Mouse (Mus musculus) limb, embryonic 10.5 days (tissue): ENCODE measurements around the gene Hepacam2. TPM values are rescaled to one million over a fixed set of nuclear protein-coding genes. Genes with fewer than 3 reads are reported as not detected.
A peak's percentile ranks its signal among the peaks of the same experiment; 100 is the strongest.

Experiments used
- DNase-seq: peaks from one replicate; pipeline ENCODE4 v3.0.0-alpha.2; 2017; ENCODE audit warnings: low spot score
- H3K27ac ChIP-seq: fragments of 300-500 bp; sonication (generic); 2 replicates; pipeline ENCODE4 v1.5.1; 2016; ENCODE audit warnings: mild to moderate bottlenecking
- H3K27me3 ChIP-seq: fragments of 300-500 bp; sonication (generic); 2 replicates; pipeline ENCODE4 v1.6.1; 2016; ENCODE audit warnings: low read depth, mild to moderate bottlenecking; ENCODE audit not compliant: poor library complexity, severe bottlenecking
- H3K36me3 ChIP-seq: fragments of 300-500 bp; sonication (generic); 2 replicates; pipeline ENCODE4 v1.6.1; 2016; ENCODE audit warnings: mild to moderate bottlenecking, moderate library complexity
- H3K4me1 ChIP-seq: fragments of 300-500 bp; sonication (generic); 2 replicates; pipeline ENCODE4 v1.6.1; 2016
- H3K4me3 ChIP-seq: fragments of 300-500 bp; sonication (generic); 2 replicates; pipeline ENCODE4 v1.5.1; 2016; ENCODE audit warnings: mild to moderate bottlenecking, moderate library complexity
- H3K9me3 ChIP-seq: fragments of 300-500 bp; sonication (generic); replicated peaks from 2 replicates; pipeline ENCODE4 v1.6.1; 2016; ENCODE audit warnings: mild to moderate bottlenecking
- WGBS: fragments of 180-500 bp; shearing (Covaris S2); methylation state at CpG from one replicate; pipeline ENCODE4 v1.1.7; 2016; 5-methylcytosine and 5-hydroxymethylcytosine counted together
- polyA plus RNA-seq: library from polyadenylated mRNA; unstranded; fragments of >200 nt; fragmentation: Nextera tagmentation; extraction: Ambion mirVana; gene quantifications from 2 replicates; pipeline ENCODE4 v1.2.1, GENCODE M21; 2016

The Hepacam2 gene
- polyA plus RNA-seq, 1 experiment from 2014 or later: 0.19 TPM

GRCm38 (mm10) chr6:3505289-3505688 is 7.2 kb upstream of the Hepacam2 start:
- Histone ChIP-seq H3K27ac (no peak overlapping the region), H3K4me1 (no peaks in the 10 kb centered on the region), H3K27me3 (no peaks in the 10 kb centered on the region), H3K4me3 (no peak overlapping the region), H3K36me3 (no peaks in the 10 kb centered on the region), H3K9me3 (no peaks in the 10 kb centered on the region)
- DNase-seq: no peak
- WGBS: 78% methylated on average over 5 of the region's 5 CpGs

- Histone ChIP-seq H3K4me1 (peaks cover 4% of the 10 kb centered on the region; the same call in 1 of the 2 replicates), H3K9me3 (no peaks in the 10 kb centered on the region), H3K27ac (no peak overlapping the region), H3K27me3 (no peaks in the 10 kb centered on the region), H3K4me3 (no peak overlapping the region), H3K36me3 (no peaks in the 10 kb centered on the region)
- WGBS: 95% methylated on average over 3 of the region's 3 CpGs
- DNase-seq: no peak
These were observed 2.2 kb upstream of the Hepacam2 start for GRCm38 (mm10) chr6:3500286-3500685.

GRCm38 (mm10) chr6:3496210-3496609 is 1.9 kb downstream of the Hepacam2 start:
- DNase-seq: no peak
- H3K36me3 ChIP-seq: no peaks in the 10 kb centered on the region
- no peak overlapping the region for H3K27ac ChIP-seq
- WGBS: 7% methylated on average over 2 of the region's 2 CpGs
- H3K4me3 ChIP-seq: no peak overlapping the region
- H3K27me3 ChIP-seq: no peaks in the 10 kb centered on the region
- no peaks in the 10 kb centered on the region for H3K9me3 ChIP-seq
- H3K4me1 ChIP-seq: peaks cover 4% of the 10 kb centered on the region; the same call in 1 of the 2 replicates

- no peaks in the 10 kb centered on the region for H3K36me3 ChIP-seq
- no peaks in the 10 kb centered on the region for H3K27me3 ChIP-seq
- no peak for DNase-seq
- 87% methylated on average over 5 of the region's 5 CpGs for WGBS
- no peak overlapping the region for H3K4me3 ChIP-seq
- no peaks in the 10 kb centered on the region for H3K9me3 ChIP-seq
- H3K27ac ChIP-seq: no peak overlapping the region
- peaks cover 4% of the 10 kb centered on the region; the same call in 1 of the 2 replicates for H3K4me1 ChIP-seq
These were observed 3.8 kb downstream of the Hepacam2 start for GRCm38 (mm10) chr6:3494285-3494684.

- Histone ChIP-seq H3K9me3 (no peaks in the 10 kb centered on the region), H3K36me3 (no peaks in the 10 kb centered on the region), H3K27me3 (no peaks in the 10 kb centered on the region), H3K4me1 (no peaks in the 10 kb centered on the region), H3K4me3 (no peak overlapping the region), H3K27ac (no peak overlapping the region)
- WGBS: 94% methylated on average over 1 of the region's 1 CpGs
- no peak for DNase-seq
These were observed 10.7 kb downstream of the Hepacam2 start for GRCm38 (mm10) chr6:3487355-3487754.

GRCm38 (mm10) chr6:3485133-3485532 is 13.0 kb downstream of the Hepacam2 start:
- Histone ChIP-seq H3K36me3 (no peaks in the 10 kb centered on the region), H3K27ac (no peak overlapping the region), H3K27me3 (no peaks in the 10 kb centered on the region), H3K4me3 (no peak overlapping the region), H3K9me3 (no peaks in the 10 kb centered on the region), H3K4me1 (no peaks in the 10 kb centered on the region)
- WGBS: 89% methylated on average over 3 of the region's 3 CpGs
- DNase-seq: no peak

GRCm38 (mm10) chr6:3481705-3482104 is 16.4 kb downstream of the Hepacam2 start:
- DNase-seq: no peak
- WGBS: 85% methylated on average over 3 of the region's 3 CpGs
- H3K27me3 ChIP-seq: no peaks in the 10 kb centered on the region
- H3K9me3 ChIP-seq: no peaks in the 10 kb centered on the region
- no peaks in the 10 kb centered on the region for H3K4me1 ChIP-seq
- no peaks in the 10 kb centered on the region for H3K36me3 ChIP-seq
- no peak overlapping the region for H3K4me3 ChIP-seq
- H3K27ac ChIP-seq: no peak overlapping the region

GRCm38 (mm10) chr6:3479853-3480252 is 18.2 kb downstream of the Hepacam2 start:
- no peaks in the 10 kb centered on the region for H3K36me3 ChIP-seq
- H3K27ac ChIP-seq: no peak overlapping the region
- WGBS: 69% methylated on average over 5 of the region's 5 CpGs
- no peak for DNase-seq
- no peaks in the 10 kb centered on the region for H3K9me3 ChIP-seq
- no peaks in the 10 kb centered on the region for H3K4me1 ChIP-seq
- H3K27me3 ChIP-seq: no peaks in the 10 kb centered on the region
- no peak overlapping the region for H3K4me3 ChIP-seq

GRCm38 (mm10) chr6:3476299-3476698 is 21.8 kb downstream of the Hepacam2 start:
- no peaks in the 10 kb centered on the region for H3K9me3 ChIP-seq
- no peak overlapping the region for H3K4me3 ChIP-seq
- DNase-seq: no peak
- H3K27ac ChIP-seq: no peak overlapping the region
- no peaks in the 10 kb centered on the region for H3K36me3 ChIP-seq
- 75% methylated on average over 2 of the region's 2 CpGs for WGBS
- H3K27me3 ChIP-seq: no peaks in the 10 kb centered on the region
- no peaks in the 10 kb centered on the region for H3K4me1 ChIP-seq

GRCm38 (mm10) chr6:3470706-3471105 is 27.4 kb downstream of the Hepacam2 start:
- 77% methylated on average over 2 of the region's 2 CpGs for WGBS
- H3K4me1 ChIP-seq: no peaks in the 10 kb centered on the region
- H3K27me3 ChIP-seq: no peaks in the 10 kb centered on the region
- H3K4me3 ChIP-seq: no peak overlapping the region
- H3K9me3 ChIP-seq: no peaks in the 10 kb centered on the region
- DNase-seq: no peak
- H3K27ac ChIP-seq: no peak overlapping the region
- H3K36me3 ChIP-seq: no peaks in the 10 kb centered on the region

GRCm38 (mm10) chr6:3468627-3469026 is 29.5 kb downstream of the Hepacam2 start:
- Histone ChIP-seq H3K9me3 (no peaks in the 10 kb centered on the region), H3K27me3 (no peaks in the 10 kb centered on the region), H3K27ac (no peak overlapping the region), H3K4me3 (no peak overlapping the region), H3K4me1 (no peaks in the 10 kb centered on the region), H3K36me3 (no peaks in the 10 kb centered on the region)
- WGBS: 61% methylated on average over 1 of the region's 1 CpGs
- DNase-seq: no peak

GRCm38 (mm10) chr6:3463594-3463993 is 34.5 kb downstream of the Hepacam2 start:
- Histone ChIP-seq H3K27me3 (no peaks in the 10 kb centered on the region), H3K36me3 (no peaks in the 10 kb centered on the region), H3K4me1 (peaks cover 9% of the 10 kb centered on the region), H3K27ac (no peak overlapping the region), H3K4me3 (no peak overlapping the region), H3K9me3 (no peaks in the 10 kb centered on the region)
- no peak for DNase-seq
- 83% methylated on average over 2 of the region's 2 CpGs for WGBS

GRCm38 (mm10) chr6:3463026-3463425 is 35.1 kb downstream of the Hepacam2 start:
- H3K27me3 ChIP-seq: no peaks in the 10 kb centered on the region
- no peaks in the 10 kb centered on the region for H3K9me3 ChIP-seq
- H3K4me3 ChIP-seq: no peak overlapping the region
- H3K27ac ChIP-seq: no peak overlapping the region
- WGBS: 72% methylated on average over 6 of the region's 6 CpGs
- no peaks in the 10 kb centered on the region for H3K36me3 ChIP-seq
- peaks cover 9% of the 10 kb centered on the region for H3K4me1 ChIP-seq
- DNase-seq: no peak

GRCm38 (mm10) chr6:3455944-3456536 is 42.1 kb downstream of the Hepacam2 start:
- 68% methylated on average over 11 of the region's 11 CpGs for WGBS
- H3K27me3 ChIP-seq: no peaks in the 10 kb centered on the region
- H3K36me3 ChIP-seq: no peaks in the 10 kb centered on the region
- peak; percentile 34 for DNase-seq
- no peak overlapping the region for H3K27ac ChIP-seq
- H3K4me1 ChIP-seq: peaks cover 2% of the 10 kb centered on the region; the same call in 1 of the 2 replicates
- H3K4me3 ChIP-seq: no peak overlapping the region
- no peaks in the 10 kb centered on the region for H3K9me3 ChIP-seq
